Mouse (Mus musculus) 416B (cell line): Measurements from ENCODE around the gene Uba1y.
"Not testable (repeated sequence)": the region's sequence is repeated elsewhere in the genome, so short reads cannot be mapped to it uniquely, and the experiment has no call there.

Source experiments
- DNase-seq: peaks from one replicate; pipeline ENCODE4 v3.0.0; 2011; ENCODE audit warnings: low read depth

The Uba1y gene

GRCm38 (mm10) chrY:818396-818795 lies at the start of gene Uba1y:
TSS of gene Uba1y (plus strand) at chrY:818649.
- no peak for DNase-seq

GRCm38 (mm10) chrY:797309-797708 lies 21.1 kb upstream of the Uba1y start, which contains the start of gene Zfy1:
TSS of gene Zfy1 (minus strand) at chrY:797409.
- DNase-seq = not testable (repeated sequence)

GRCm38 (mm10) chrY:808991-809661 lies 9.3 kb upstream of the Uba1y start:
- no peak for DNase-seq

- DNase-seq = no peak
Observed at GRCm38 (mm10) chrY:872404-872803, 54.0 kb downstream of the Uba1y start.

- no peak for DNase-seq
Observed at GRCm38 (mm10) chrY:872855-873549, 54.6 kb downstream of the Uba1y start.
